Mouse (Mus musculus): ENCODE data around the gene Sez6l. TPM values are rescaled to one million over a fixed set of nuclear protein-coding genes. Genes with fewer than 3 reads are reported as not detected.

Sez6l gene
- polyA plus RNA-seq (2014; fragmentation: Nextera tagmentation; extraction: Ambion mirVana): 4.7 and 4.8 TPM in 2 replicates

DNA sequence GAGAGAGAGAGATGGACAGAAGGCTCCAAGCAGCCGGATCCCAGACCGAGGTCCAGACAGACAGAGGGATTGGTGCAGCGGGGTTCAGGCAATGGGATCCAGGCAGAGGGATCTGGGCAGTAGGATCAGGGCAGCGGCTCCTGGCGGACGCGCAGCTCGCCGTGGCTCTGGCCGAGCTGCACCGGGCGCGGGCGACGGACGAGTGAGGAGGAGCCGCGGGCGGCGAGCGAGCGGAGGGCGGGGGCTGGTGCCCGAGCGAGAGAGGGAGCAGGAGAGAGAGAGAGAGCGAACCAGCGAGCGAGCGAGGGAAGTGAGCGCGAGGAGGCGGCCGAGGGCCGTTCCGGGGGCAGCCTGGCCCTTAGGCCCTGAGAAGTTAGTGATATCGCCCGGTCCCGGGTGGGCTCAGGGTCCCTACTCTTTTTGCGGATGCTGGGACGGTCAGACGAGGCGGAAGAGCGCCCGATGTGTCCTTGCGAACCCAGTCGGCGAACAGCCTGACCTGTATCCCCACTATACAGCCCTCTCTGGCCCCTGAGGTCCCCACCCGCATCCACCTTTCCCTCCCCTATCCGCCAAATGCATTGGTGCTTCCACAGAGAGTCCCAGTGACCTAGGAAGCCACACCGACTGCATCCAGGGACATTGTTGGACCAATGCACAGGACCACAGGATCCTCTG lies at the start of gene Sez6l:
Gene Sez6l (minus strand): TSS at position 193 of the 678 bp plus-strand sequence.
- ATAC-seq (ENCODE audit: insufficient read depth, low FRiP score, low TSS enrichment): peak; percentile 66
- peak within 1 kb of the TSS; percentile 39; the same call in 1 of the 2 replicates for H3K27ac ChIP-seq (ENCODE audit: low read depth, low read length)

DNA sequence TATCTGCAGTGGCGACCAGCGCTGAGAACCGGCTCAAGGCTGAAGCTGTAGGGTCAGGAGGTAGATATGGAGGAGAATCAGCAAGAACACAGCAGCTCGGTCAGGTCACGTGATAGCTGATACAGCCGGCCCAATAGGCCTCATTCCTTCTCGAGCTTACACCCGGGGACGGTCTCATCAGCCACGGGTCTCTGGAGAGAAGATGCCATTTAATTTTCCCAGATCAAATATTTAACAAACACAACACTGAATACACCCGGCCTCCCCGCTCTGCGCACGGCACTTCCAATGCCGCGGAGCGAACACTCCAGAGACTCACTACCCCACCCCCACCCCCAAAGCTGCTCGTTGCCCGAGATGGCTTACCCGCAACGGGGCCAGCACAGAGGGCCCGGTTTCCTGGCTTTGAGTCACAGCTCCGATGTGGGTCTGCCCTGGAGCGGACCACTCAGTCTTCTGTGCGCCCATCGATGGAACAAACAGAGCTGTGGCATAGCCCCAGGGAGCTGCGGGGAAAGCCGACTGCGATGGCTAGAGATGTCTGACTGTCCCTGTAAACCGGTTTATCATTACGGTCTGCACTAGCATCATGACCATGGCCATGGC lies 48.7 kb upstream of the Sez6l start:
- Histone ChIP-seq H3K4me1 (ENCODE audit: control insufficient read depth, insufficient read depth, low read length) (no peaks in the 10 kb centered on the region), H3K27ac (ENCODE audit: low read depth, low read length) (no peak overlapping the region), H3K36me3 (ENCODE audit: control insufficient read depth, insufficient read depth, low read length) (no peaks in the 10 kb centered on the region), H3K4me3 (ENCODE audit: low read depth, low read length) (no peak overlapping the region), H3K9me3 (ENCODE audit: control insufficient read depth, low read length) (no peaks in the 10 kb centered on the region), H3K9ac (ENCODE audit: low read length) (peak overlapping the region; percentile 29; the same call in 1 of the 2 replicates), H3K27me3 (ENCODE audit: control insufficient read depth, insufficient read depth, low read length) (no peaks in the 10 kb centered on the region), H3K4me2 (ENCODE audit: low read depth) (peak overlapping the region; percentile 17; the same call in 1 of the 2 replicates)
- no peak for ATAC-seq (ENCODE audit: insufficient read depth, low FRiP score, low TSS enrichment)
- DNase-seq (ENCODE audit: low spot score): peak; percentile 57
- WGBS: 47% methylated on average over 31 of the region's 31 CpGs

More for the DNA sequence above, at the start of gene Sez6l:
- 1% methylated on average over 48 of the region's 50 CpGs for WGBS
- H3K27me3 ChIP-seq (ENCODE audit: control insufficient read depth, insufficient read depth, low read length): peaks cover 34% of the 10 kb centered on the region
- peak within 1 kb of the TSS; percentile 45 for H3K4me3 ChIP-seq (ENCODE audit: low read depth, low read length)
- peaks cover 2% of the 10 kb centered on the region; the same call in 1 of the 2 replicates for H3K4me1 ChIP-seq (ENCODE audit: control insufficient read depth, insufficient read depth, low read length)
- peak within 1 kb of the TSS; percentile 73 for H3K4me2 ChIP-seq (ENCODE audit: low read depth)
- H3K9me3 ChIP-seq (ENCODE audit: control insufficient read depth, low read length): no peaks in the 10 kb centered on the region
- H3K36me3 ChIP-seq (ENCODE audit: control insufficient read depth, insufficient read depth, low read length): no peaks in the 10 kb centered on the region
- peak; percentile 83 for DNase-seq (ENCODE audit: low spot score)
- H3K9ac ChIP-seq (ENCODE audit: low read length): peak within 1 kb of the TSS; percentile 68

DNA sequence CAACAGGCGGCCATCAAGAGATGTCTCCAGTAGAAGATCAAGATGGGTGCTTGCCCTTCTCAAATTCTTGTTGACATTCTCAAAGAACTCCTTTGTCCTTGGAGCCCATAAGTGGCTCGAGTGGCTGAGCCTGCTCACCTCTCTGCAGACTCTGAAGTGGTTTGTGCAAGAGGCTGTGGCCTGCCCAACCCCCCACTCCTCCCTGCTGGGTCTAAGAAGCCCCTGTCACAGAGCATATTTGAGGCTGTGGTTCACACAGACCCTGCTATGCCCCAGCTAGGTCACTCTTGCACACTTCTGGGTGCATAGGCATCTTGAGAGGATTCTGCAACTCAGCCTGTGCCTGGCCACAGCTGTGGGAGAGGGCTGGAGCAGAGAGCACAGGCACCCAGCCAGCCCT lies 46.0 kb upstream of the Sez6l start:
- H3K4me1 ChIP-seq (ENCODE audit: control insufficient read depth, insufficient read depth, low read length): no peaks in the 10 kb centered on the region
- WGBS: 48% methylated on average over 2 of the region's 2 CpGs
- H3K27me3 ChIP-seq (ENCODE audit: control insufficient read depth, insufficient read depth, low read length): no peaks in the 10 kb centered on the region
- DNase-seq (ENCODE audit: low spot score) (no peak), ATAC-seq (ENCODE audit: insufficient read depth, low FRiP score, low TSS enrichment) (no peak)
- H3K9ac ChIP-seq (ENCODE audit: low read length): no peak overlapping the region
- H3K27ac ChIP-seq (ENCODE audit: low read depth, low read length): no peak overlapping the region
- H3K4me2 ChIP-seq (ENCODE audit: low read depth): no peak overlapping the region
- H3K9me3 ChIP-seq (ENCODE audit: control insufficient read depth, low read length): no peaks in the 10 kb centered on the region
- H3K4me3 ChIP-seq (ENCODE audit: low read depth, low read length): no peak overlapping the region
- H3K36me3 ChIP-seq (ENCODE audit: control insufficient read depth, insufficient read depth, low read length): no peaks in the 10 kb centered on the region

DNA sequence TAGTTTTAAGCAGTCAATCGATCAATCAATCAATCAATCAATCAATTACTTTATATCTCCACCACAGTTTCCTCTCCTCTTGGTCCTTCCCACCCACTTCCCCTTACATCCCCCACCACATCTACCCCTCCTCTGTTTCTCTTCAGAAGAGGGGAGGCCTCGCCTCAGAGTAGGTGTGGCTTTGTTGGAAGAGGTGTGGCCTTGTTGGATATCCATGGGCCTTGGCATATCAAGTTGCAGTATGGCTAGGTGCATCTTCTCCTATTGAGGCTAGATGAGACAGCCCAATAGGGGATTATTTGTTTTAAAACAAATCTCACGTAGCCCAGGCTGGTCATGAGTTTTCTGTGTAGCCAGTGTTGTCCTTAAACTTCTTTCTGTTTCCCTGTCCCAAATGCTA lies 43.3 kb upstream of the Sez6l start:
- Histone ChIP-seq H3K4me2 (ENCODE audit: low read depth) (no peak overlapping the region), H3K4me3 (ENCODE audit: low read depth, low read length) (no peak overlapping the region), H3K4me1 (ENCODE audit: control insufficient read depth, insufficient read depth, low read length) (no peaks in the 10 kb centered on the region), H3K9me3 (ENCODE audit: control insufficient read depth, low read length) (no peaks in the 10 kb centered on the region), H3K27me3 (ENCODE audit: control insufficient read depth, insufficient read depth, low read length) (no peaks in the 10 kb centered on the region), H3K9ac (ENCODE audit: low read length) (no peak overlapping the region), H3K36me3 (ENCODE audit: control insufficient read depth, insufficient read depth, low read length) (no peaks in the 10 kb centered on the region), H3K27ac (ENCODE audit: low read depth, low read length) (no peak overlapping the region)
- ATAC-seq (ENCODE audit: insufficient read depth, low FRiP score, low TSS enrichment): no peak
- WGBS: 53% methylated on average over 3 of the region's 3 CpGs
- DNase-seq (ENCODE audit: low spot score): no peak

DNA sequence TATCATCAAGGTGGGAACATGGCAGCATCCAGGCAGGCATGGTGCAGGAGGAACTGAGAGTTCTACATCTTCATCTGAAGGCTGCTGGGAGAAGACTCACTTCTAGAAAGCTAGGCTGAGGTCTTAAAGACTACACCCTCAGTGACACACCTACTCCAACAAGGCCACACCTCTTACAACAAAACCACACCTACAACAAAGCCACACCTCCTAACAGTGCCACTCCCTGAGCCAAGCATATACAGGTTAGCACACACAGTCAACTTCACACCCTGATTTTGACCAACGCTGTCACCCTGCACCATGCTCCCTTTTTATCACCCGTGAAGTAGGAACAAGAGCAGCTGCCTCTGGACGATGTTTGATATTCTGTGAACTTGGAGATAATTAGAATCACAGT lies 42.4 kb upstream of the Sez6l start:
- Histone ChIP-seq H3K9me3 (ENCODE audit: control insufficient read depth, low read length) (no peaks in the 10 kb centered on the region), H3K27ac (ENCODE audit: low read depth, low read length) (no peak overlapping the region), H3K4me1 (ENCODE audit: control insufficient read depth, insufficient read depth, low read length) (no peaks in the 10 kb centered on the region), H3K36me3 (ENCODE audit: control insufficient read depth, insufficient read depth, low read length) (no peaks in the 10 kb centered on the region), H3K4me2 (ENCODE audit: low read depth) (no peak overlapping the region), H3K4me3 (ENCODE audit: low read depth, low read length) (no peak overlapping the region), H3K9ac (ENCODE audit: low read length) (no peak overlapping the region), H3K27me3 (ENCODE audit: control insufficient read depth, insufficient read depth, low read length) (no peaks in the 10 kb centered on the region)
- ATAC-seq (ENCODE audit: insufficient read depth, low FRiP score, low TSS enrichment): no peak
- DNase-seq (ENCODE audit: low spot score): no peak
- WGBS: 76% methylated on average over 3 of the region's 3 CpGs

DNA sequence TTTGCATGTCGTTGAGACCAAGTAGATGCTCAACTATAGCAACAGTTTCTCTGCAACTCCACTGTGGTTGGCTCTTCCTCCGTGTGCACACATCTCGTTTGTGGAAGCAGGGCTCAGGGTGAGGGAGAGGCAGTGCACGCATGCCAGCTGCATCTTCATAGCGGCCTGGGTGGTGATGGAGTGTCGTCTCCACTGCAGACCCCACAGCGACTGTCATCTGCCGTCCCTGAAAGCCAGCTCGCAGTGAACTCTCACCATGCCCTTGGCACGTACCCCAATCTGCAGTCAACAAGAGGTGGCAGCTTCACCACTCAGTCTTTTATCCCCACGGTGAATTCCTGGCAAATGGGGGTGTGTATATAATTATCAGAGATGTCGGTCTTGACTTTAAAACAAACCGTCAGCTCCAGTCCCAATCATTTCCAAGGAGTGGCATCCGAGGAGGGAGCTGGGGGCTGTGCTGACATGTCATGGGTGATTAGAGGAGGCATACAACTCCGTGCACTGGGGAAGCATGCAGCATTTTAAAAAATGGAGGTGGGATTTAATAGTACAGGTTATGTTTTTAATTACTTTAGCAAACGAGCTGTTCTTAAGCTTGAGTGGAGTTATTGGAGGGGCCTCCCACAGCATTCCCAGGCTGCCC lies 40.7 kb upstream of the Sez6l start:
- 84% methylated on average over 16 of the region's 16 CpGs for WGBS
- no peaks in the 10 kb centered on the region for H3K4me1 ChIP-seq (ENCODE audit: control insufficient read depth, insufficient read depth, low read length)
- no peak overlapping the region for H3K4me2 ChIP-seq (ENCODE audit: low read depth)
- ATAC-seq (ENCODE audit: insufficient read depth, low FRiP score, low TSS enrichment) (no peak), DNase-seq (ENCODE audit: low spot score) (no peak)
- no peaks in the 10 kb centered on the region for H3K9me3 ChIP-seq (ENCODE audit: control insufficient read depth, low read length)
- H3K27ac ChIP-seq (ENCODE audit: low read depth, low read length): no peak overlapping the region
- H3K4me3 ChIP-seq (ENCODE audit: low read depth, low read length): no peak overlapping the region
- H3K27me3 ChIP-seq (ENCODE audit: control insufficient read depth, insufficient read depth, low read length): no peaks in the 10 kb centered on the region
- H3K36me3 ChIP-seq (ENCODE audit: control insufficient read depth, insufficient read depth, low read length): no peaks in the 10 kb centered on the region
- H3K9ac ChIP-seq (ENCODE audit: low read length): no peak overlapping the region

DNA sequence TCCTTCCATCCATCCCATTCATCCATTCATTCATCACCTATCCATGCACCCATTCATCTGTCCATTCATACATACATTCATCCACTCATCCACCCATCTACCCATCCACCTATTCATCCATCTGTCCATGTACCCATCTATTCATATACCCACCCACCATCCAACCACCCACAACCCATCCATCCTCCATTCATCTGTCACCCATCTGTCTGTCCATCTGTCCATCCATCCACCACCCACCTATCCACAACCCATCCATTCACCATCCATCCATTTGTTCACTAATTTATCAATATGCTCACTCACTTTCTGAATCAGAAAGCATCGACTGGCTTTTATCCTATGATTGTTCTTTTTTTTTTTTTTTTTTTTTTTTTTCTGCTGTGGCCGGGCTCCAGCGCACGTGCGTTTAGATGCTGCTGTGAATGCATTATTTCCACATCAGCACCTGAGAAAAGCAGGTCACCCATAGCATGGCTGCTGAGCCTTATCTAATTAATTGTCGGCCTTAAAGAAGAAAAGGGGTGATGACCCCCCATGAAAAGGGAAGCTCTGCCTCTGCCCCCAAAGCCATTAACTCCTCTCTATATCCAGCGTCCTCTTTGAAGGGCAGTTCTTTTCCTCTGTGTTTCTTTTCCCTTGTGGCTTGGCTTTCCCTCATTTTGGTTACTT lies 39.1 kb upstream of the Sez6l start:
- no peaks in the 10 kb centered on the region for H3K4me1 ChIP-seq (ENCODE audit: control insufficient read depth, insufficient read depth, low read length)
- no peak overlapping the region for H3K27ac ChIP-seq (ENCODE audit: low read depth, low read length)
- H3K4me2 ChIP-seq (ENCODE audit: low read depth): no peak overlapping the region
- no peaks in the 10 kb centered on the region for H3K27me3 ChIP-seq (ENCODE audit: control insufficient read depth, insufficient read depth, low read length)
- no peak overlapping the region for H3K9ac ChIP-seq (ENCODE audit: low read length)
- no peaks in the 10 kb centered on the region for H3K9me3 ChIP-seq (ENCODE audit: control insufficient read depth, low read length)
- 51% methylated on average over 7 of the region's 7 CpGs for WGBS
- DNase-seq (ENCODE audit: low spot score): no peak
- ATAC-seq (ENCODE audit: insufficient read depth, low FRiP score, low TSS enrichment): no peak
- no peaks in the 10 kb centered on the region for H3K36me3 ChIP-seq (ENCODE audit: control insufficient read depth, insufficient read depth, low read length)
- H3K4me3 ChIP-seq (ENCODE audit: low read depth, low read length): no peak overlapping the region

DNA sequence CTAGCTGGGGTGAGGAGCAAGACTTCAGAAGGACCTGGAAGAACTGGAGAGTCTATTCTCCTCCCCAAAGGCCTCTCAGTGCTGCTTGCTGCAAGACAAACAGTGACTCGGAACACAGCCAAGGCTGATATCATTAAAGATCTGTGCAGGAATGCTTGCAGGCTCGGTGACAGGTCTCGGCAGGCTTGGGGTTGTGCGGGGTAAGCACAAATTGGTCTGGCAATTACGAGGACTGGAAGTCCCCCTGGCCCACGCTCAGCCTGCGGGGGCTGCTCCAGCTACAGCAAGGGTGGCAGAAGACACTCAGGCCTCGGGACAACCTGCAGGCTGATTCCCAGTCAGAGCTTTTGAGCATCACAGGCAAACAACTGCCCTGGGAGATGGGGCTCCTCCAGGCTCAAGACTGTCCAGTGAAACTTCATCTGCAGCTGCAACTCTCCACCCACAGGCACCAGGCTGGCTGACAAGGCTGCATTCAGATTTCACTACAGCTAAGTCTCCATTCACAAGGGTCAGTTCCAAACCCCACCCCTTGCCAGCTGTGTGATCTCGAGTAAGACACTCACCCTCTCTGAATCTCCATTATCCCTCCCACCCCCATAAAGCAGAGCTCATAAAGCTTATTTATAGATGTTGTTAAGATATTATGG lies 31.0 kb upstream of the Sez6l start:
- DNase-seq (ENCODE audit: low spot score) (no peak), ATAC-seq (ENCODE audit: insufficient read depth, low FRiP score, low TSS enrichment) (no peak)
- no peak overlapping the region for H3K27ac ChIP-seq (ENCODE audit: low read depth, low read length)
- H3K9ac ChIP-seq (ENCODE audit: low read length): no peak overlapping the region
- no peaks in the 10 kb centered on the region for H3K9me3 ChIP-seq (ENCODE audit: control insufficient read depth, low read length)
- no peaks in the 10 kb centered on the region for H3K27me3 ChIP-seq (ENCODE audit: control insufficient read depth, insufficient read depth, low read length)
- H3K4me1 ChIP-seq (ENCODE audit: control insufficient read depth, insufficient read depth, low read length): no peaks in the 10 kb centered on the region
- no peak overlapping the region for H3K4me2 ChIP-seq (ENCODE audit: low read depth)
- no peaks in the 10 kb centered on the region for H3K36me3 ChIP-seq (ENCODE audit: control insufficient read depth, insufficient read depth, low read length)
- no peak overlapping the region for H3K4me3 ChIP-seq (ENCODE audit: low read depth, low read length)
- 58% methylated on average over 9 of the region's 9 CpGs for whole genome bisulfite sequencing
